Mouse (Mus musculus): ENCODE measurements around the gene Fam196b. TPM values are rescaled to one million over a fixed set of nuclear protein-coding genes. Genes with fewer than 3 reads are reported as not detected.

Gene Fam196b
- total and polyA plus RNA-seq, 3 experiments, result 0.13 to 0.38 TPM; not detected in 1

GRCm38 (mm10) chr11:34372224-34372623 lies 57.6 kb downstream of the Fam196b start:
- no peak overlapping the region for H3K4me2 ChIP-seq (ENCODE audit: insufficient read depth, low read depth, poor library complexity, severe bottlenecking)
- no peaks in the 10 kb centered on the region for H3K79me2 ChIP-seq (replicated peaks; ENCODE audit: control insufficient read depth, extremely low read depth, insufficient read depth, poor library complexity, severe bottlenecking)
- TF ChIP-seq NRF1 (IDR thresholded peaks at IDR 0.05; ENCODE audit: low read depth, low read length), result no peak
- TF ChIP-seq PAX5 (IDR thresholded peaks at IDR 0.05; ENCODE audit: low read length), result no peak
- no peak for TF ChIP-seq EP300 (IDR thresholded peaks at IDR 0.05; ENCODE audit: low read length)
- TF ChIP-seq USF2 (conservative IDR thresholded peaks at IDR 0.05; ENCODE audit: low read depth, low read length), result no peak
- no peak for TF ChIP-seq MAZ (IDR thresholded peaks at IDR 0.05; ENCODE audit: low read depth, low read length)
- no peak for TF ChIP-seq SMC3 (IDR thresholded peaks at IDR 0.05; ENCODE audit: low read depth, low read length)
- no peak for TF ChIP-seq UBTF (IDR thresholded peaks at IDR 0.05; ENCODE audit: low read depth, low read length)
- no peak for TF ChIP-seq MXI1 (IDR thresholded peaks at IDR 0.05; ENCODE audit: low read depth, low read length)
- TF ChIP-seq CTCF (conservative IDR thresholded peaks at IDR 0.05 in 1 of 2, IDR thresholded peaks at IDR 0.05 in 1 of 2; ENCODE audit: low read depth in 2 of 2, low read length in 2 of 2), result no peak
- no peak for TF ChIP-seq TCF12 (IDR thresholded peaks at IDR 0.05; ENCODE audit: low read depth, low read length)
- no peak for TF ChIP-seq IRF4 (IDR thresholded peaks at IDR 0.05; ENCODE audit: low read depth, low read length)
- TF ChIP-seq CHD2 (IDR thresholded peaks at IDR 0.05; ENCODE audit: low read length), result no peak
- no peak for TF ChIP-seq RAD21 (IDR thresholded peaks at IDR 0.05; ENCODE audit: low read depth, low read length)
- peaks cover 3 to 20% of the 10 kb centered on the region in 2 experiments for H3K4me1 ChIP-seq (ENCODE audit: control insufficient read depth in 1 of 2, insufficient read depth in 2 of 2)
- no peak overlapping the region for H3K4me3 ChIP-seq (replicated peaks in 1 of 3; ENCODE audit: low read depth in 2 of 3, low read length in 2 of 3, poor library complexity in 1 of 3)
- H3K27ac ChIP-seq (ENCODE audit: insufficient read depth, low read depth), result no peak overlapping the region
- no peaks in the 10 kb centered on the region for H3K9me3 ChIP-seq (replicated peaks; ENCODE audit: low read length)
- in situ Hi-C loops (cut with MboI; ENCODE audit: low pct_ligation_motif_present, low pct_unique_long_range_greater_than_20kb, low sequenced_read_pairs) (no loop called here), dilution Hi-C loops (cut with MboI; ENCODE audit: extremely low pct_ligation_motif_present, extremely low pct_unique_long_range_greater_than_20kb, low sequenced_read_pairs) (no loop called here)
- H3K36me3 ChIP-seq (replicated peaks in 1 of 2; ENCODE audit: control insufficient read depth in 1 of 2, insufficient read depth in 1 of 2, low read length in 1 of 2), result peaks cover 20 to 86% of the 10 kb centered on the region in 2 experiments
- no peak overlapping the region for H3K9ac ChIP-seq (ENCODE audit: insufficient read depth, low read depth)
- DNase-seq (ENCODE audit: extremely low read depth), result peak; percentile 76
- H3K27me3 ChIP-seq (replicated peaks), result no peaks in the 10 kb centered on the region

- Histone ChIP-seq H3K27ac (ENCODE audit: insufficient read depth, low read depth) (no peak overlapping the region), H3K4me1 (ENCODE audit: control insufficient read depth in 1 of 2, insufficient read depth in 2 of 2) (peaks cover 3 to 20% of the 10 kb centered on the region in 2 experiments), H3K9me3 (replicated peaks; ENCODE audit: low read length) (no peaks in the 10 kb centered on the region), H3K4me3 (replicated peaks in 1 of 3; ENCODE audit: low read depth in 2 of 3, low read length in 2 of 3, poor library complexity in 1 of 3) (no peak overlapping the region), H3K36me3 (replicated peaks in 1 of 2; ENCODE audit: control insufficient read depth in 1 of 2, insufficient read depth in 1 of 2, low read length in 1 of 2) (peaks cover 26 to 87% of the 10 kb centered on the region in 2 experiments), H3K4me2 (ENCODE audit: insufficient read depth, low read depth, poor library complexity, severe bottlenecking) (no peak overlapping the region), H3K27me3 (replicated peaks) (no peaks in the 10 kb centered on the region), H3K79me2 (replicated peaks; ENCODE audit: control insufficient read depth, extremely low read depth, insufficient read depth, poor library complexity, severe bottlenecking) (no peaks in the 10 kb centered on the region), H3K9ac (ENCODE audit: insufficient read depth, low read depth) (no peak overlapping the region)
- DNase-seq (ENCODE audit: extremely low read depth), result no peak
- TF ChIP-seq POLR2AphosphoS2 (IDR thresholded peaks at IDR 0.05; ENCODE audit: low read depth, low read length) (no peak), UBTF (IDR thresholded peaks at IDR 0.05; ENCODE audit: low read depth, low read length) (no peak), E2F4 (IDR thresholded peaks at IDR 0.05; ENCODE audit: insufficient replicate concordance, low read depth, low read length) (no peak), MAZ (IDR thresholded peaks at IDR 0.05; ENCODE audit: low read depth, low read length) (no peak), TCF12 (IDR thresholded peaks at IDR 0.05; ENCODE audit: low read depth, low read length) (no peak), USF2 (conservative IDR thresholded peaks at IDR 0.05; ENCODE audit: low read depth, low read length) (no peak), RAD21 (IDR thresholded peaks at IDR 0.05; ENCODE audit: low read depth, low read length) (no peak), ETS1 (conservative IDR thresholded peaks at IDR 0.05; ENCODE audit: low read depth, low read length) (no peak), CHD2 (IDR thresholded peaks at IDR 0.05; ENCODE audit: low read length) (no peak), IRF4 (IDR thresholded peaks at IDR 0.05; ENCODE audit: low read depth, low read length) (no peak)
- in situ Hi-C loops (cut with MboI; ENCODE audit: low pct_ligation_motif_present, low pct_unique_long_range_greater_than_20kb, low sequenced_read_pairs) (no loop called here), dilution Hi-C loops (cut with MboI; ENCODE audit: extremely low pct_ligation_motif_present, extremely low pct_unique_long_range_greater_than_20kb, low sequenced_read_pairs) (no loop called here)
Measured at GRCm38 (mm10) chr11:34375557-34375956, 60.9 kb downstream of the Fam196b start.
